Mouse (Mus musculus) heart, postnatal 14 days (tissue): ENCODE data around the gene Ppef2. TPM values are rescaled to one million over a fixed set of nuclear protein-coding genes. Genes with fewer than 3 reads are reported as not detected.

ENCODE experiments used
- DNase-seq, 2 experiments: peaks; one replicate each; pipeline ENCODE4 v3.0.0; 2021 to 2022
- intact Hi-C: fragments of 180-260 bp; cut with DNase I; formaldehyde crosslinking; loops from one replicate; pipeline ENCODE4 v1.15.1; 2025
- total RNA-seq, 2 experiments: library from RNA; stranded (reverse); gene quantifications; 2 replicates each; pipeline ENCODE4 v1.2.3; 2021

Gene Ppef2
- total RNA-seq, 2 experiments from 2014 or later = not detected

GRCm38 (mm10) chr5:92196895-92197811, 58.9 kb downstream of the Ppef2 start:
- no peak for DNase-seq
- intact Hi-C loops = loop anchor here (5.0 kb wide), 1 partner anchor 200 kb away; no protein-coding TSS in a partner anchor

- intact Hi-C loops = loop anchor here (2.0 to 5.0 kb wide), 2 partner anchors 43 to 202 kb away; no protein-coding TSS in a partner anchor
- DNase-seq = peak; percentile 43 to 58
These were observed 60.4 kb downstream of the Ppef2 start for GRCm38 (mm10) chr5:92195716-92196115.

- no peak for DNase-seq
- intact Hi-C loops = no loop called here
These were observed 67.1 kb downstream of the Ppef2 start for GRCm38 (mm10) chr5:92188881-92189483.

- DNase-seq = no peak
- intact Hi-C loops = no loop called here
These were observed 72.8 kb downstream of the Ppef2 start for GRCm38 (mm10) chr5:92183071-92183830.

Other genes with a start within 250 kb of the Ppef2 start
- 1 to 10 TPM; 3.6 to 3.8 TPM for gene Cdkl2, start 212.4 kb downstream of the Ppef2 start, total RNA-seq
- gene G3bp2, start 172.6 kb downstream of the Ppef2 start, total RNA-seq = 10 to 100 TPM; 69.1 to 70.7 TPM
- gene Uso1, start 118.3 kb downstream of the Ppef2 start, total RNA-seq = 10 to 100 TPM; 36.8 to 38.2 TPM
- gene U90926, start 40.9 kb downstream of the Ppef2 start, total RNA-seq = not detected
- 10 to 100 TPM; 11.1 to 12.4 TPM for gene Naaa, start 21.9 kb upstream of the Ppef2 start, total RNA-seq
- gene Sdad1, start 54.2 kb upstream of the Ppef2 start, total RNA-seq = 10 to 100 TPM; 12.4 to 13.9 TPM
- gene Cxcl9, start 71.8 kb upstream of the Ppef2 start, total RNA-seq = under 1 TPM; 0.57 to 0.88 TPM
- gene Art3, start 75.5 kb upstream of the Ppef2 start, total RNA-seq = 100 to 1,000 TPM; 620 to 781 TPM
- under 1 TPM in 1 of 2 experiments, not detected in 1; 0.80 TPM for gene Cxcl10, start 92.6 kb upstream of the Ppef2 start, total RNA-seq
- 10 to 100 TPM; 15.8 to 17.0 TPM for gene Nup54, start 178.9 kb upstream of the Ppef2 start, total RNA-seq